Mouse (Mus musculus): ENCODE results near the gene Npas4. TPM values are rescaled to one million over a fixed set of nuclear protein-coding genes. Genes with fewer than 3 reads are reported as not detected.

Npas4 gene
- polyA plus RNA-seq (2015; fragmentation: Nextera tagmentation; extraction: Ambion mirVana) = 0.10 and 0.23 TPM in 2 replicates

DNA sequence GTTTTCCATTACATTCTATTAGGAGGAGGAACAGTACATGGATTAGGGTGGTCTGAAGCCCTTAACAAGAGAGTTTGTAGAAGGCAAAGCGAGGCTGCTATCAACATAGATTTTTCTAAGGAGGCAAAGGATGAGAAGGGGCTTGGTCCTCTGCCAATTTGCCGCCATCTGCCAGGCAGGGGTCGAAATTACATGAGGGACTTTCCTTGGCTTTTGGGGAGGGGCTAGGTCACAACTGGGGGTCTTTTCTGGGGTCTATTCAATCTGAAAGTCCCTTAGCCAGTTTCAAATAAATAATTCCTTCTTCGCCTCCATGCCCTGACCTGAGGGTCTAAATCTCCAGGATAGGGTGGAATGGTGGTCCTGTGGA, at the start of gene Npas4:
TSS of gene Npas4 (minus strand) at position 61 of the 370 bp plus-strand sequence.
- ATAC-seq (replicated peaks; ENCODE audit: insufficient number of reproducible peaks, insufficient read depth, low FRiP score, low read depth) = no peak
- no peaks in the 10 kb centered on the region for H3K36me3 ChIP-seq
- no peak within 1 kb of the TSS; the same call in 1 of the 2 replicates for H3K4me3 ChIP-seq
- H3K9me3 ChIP-seq (replicated peaks) = no peaks in the 10 kb centered on the region
- WGBS = 18% methylated on average over 4 of the region's 4 CpGs
- peak within 1 kb of the TSS; percentile 52 for H3K4me2 ChIP-seq
- no peak within 1 kb of the TSS for H3K9ac ChIP-seq
- H3K27me3 ChIP-seq = peaks cover 31% of the 10 kb centered on the region
- peaks cover 36% of the 10 kb centered on the region for H3K4me1 ChIP-seq (replicated peaks)
- no peak within 1 kb of the TSS for H3K27ac ChIP-seq

DNA sequence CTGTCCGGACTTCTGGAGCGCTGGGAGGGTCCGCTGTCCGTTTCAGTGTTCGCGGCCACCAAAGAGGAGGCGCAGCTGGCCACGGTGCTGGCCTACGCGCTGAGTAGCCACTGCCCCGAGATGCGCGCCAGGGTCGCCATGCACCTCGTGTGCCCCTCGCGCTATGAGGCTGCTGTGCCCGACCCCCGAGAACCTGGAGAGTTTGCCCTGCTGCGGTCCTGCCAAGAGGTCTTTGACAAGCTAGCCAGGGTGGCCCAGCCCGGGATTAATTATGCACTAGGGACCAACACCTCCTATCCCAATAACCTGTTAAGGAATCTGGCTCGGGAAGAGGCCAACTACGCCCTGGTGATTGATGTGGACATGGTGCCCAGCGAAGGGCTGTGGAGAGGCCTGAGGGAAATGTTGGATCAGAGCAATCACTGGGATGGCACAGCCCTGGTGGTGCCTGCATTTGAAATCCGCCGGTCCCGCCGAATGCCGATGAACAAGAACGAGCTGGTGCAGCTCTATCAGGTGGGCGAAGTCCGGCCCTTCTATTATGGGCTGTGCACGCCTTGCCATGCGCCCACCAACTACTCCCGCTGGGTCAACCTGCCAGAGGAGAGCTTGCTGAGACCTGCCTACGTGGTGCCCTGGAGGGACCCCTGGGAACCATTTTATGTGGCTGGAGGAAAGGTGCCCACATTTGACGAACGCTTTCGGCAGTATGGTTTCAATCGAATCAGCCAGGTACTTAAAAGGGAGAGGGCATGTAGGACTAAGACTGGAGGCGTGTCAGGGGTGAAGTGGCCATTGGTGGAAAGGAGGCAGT, 49.4 kb upstream of the Npas4 start:
- H3K4me3 ChIP-seq = peak overlapping the region; percentile 84
- H3K27me3 ChIP-seq = no peaks in the 10 kb centered on the region
- no peak overlapping the region for H3K27ac ChIP-seq
- ATAC-seq (replicated peaks; ENCODE audit: insufficient number of reproducible peaks, insufficient read depth, low FRiP score, low read depth) = 0 out of 2 replicates have a peak, but pooled peaks have one; percentile 1
- no peaks in the 10 kb centered on the region for H3K36me3 ChIP-seq
- WGBS = 14% methylated on average over 41 of the region's 41 CpGs
- no peaks in the 10 kb centered on the region for H3K9me3 ChIP-seq (replicated peaks)
- H3K4me1 ChIP-seq (replicated peaks) = peaks cover 36% of the 10 kb centered on the region
- peak overlapping the region; percentile 94 for H3K9ac ChIP-seq
- H3K4me2 ChIP-seq = peak overlapping the region; percentile 98

DNA sequence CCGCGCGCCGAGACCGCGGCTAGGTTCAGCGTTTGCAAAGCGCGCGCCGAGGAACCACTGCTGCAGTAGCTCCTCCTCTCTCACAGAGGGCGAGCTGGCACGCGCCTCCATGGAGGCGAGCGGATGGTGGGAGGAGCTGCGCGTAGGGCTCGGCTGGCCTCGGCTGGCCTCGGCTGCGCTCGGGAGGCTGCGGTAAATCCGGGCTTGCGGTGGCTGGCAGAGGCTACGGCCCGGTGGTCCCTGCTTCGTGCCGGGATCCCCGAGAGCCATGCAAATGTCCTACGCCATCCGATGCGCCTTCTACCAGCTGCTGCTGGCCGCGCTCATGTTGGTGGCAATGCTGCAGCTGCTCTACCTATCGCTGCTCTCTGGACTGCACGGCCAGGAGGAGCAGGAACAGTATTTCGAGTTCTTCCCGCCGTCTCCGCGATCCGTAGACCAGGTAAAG, 48.6 kb upstream of the Npas4 start, which contains the start of the genes B4gat1 and AC124502.3:
TSS of gene B4gat1 (plus strand) at position 118 of the 448 bp plus-strand sequence.
TSS of gene AC124502.3 (plus strand) at position 183 of the 448 bp plus-strand sequence.
- Histone ChIP-seq H3K27me3 (no peaks in the 10 kb centered on the region), H3K4me2 (peak within 1 kb of the TSS; percentile 98), H3K9ac (peak within 1 kb of the TSS; percentile 94), H3K36me3 (no peaks in the 10 kb centered on the region), H3K4me3 (peak within 1 kb of the TSS; percentile 84), H3K9me3 (replicated peaks) (no peaks in the 10 kb centered on the region), H3K4me1 (replicated peaks) (peaks cover 36% of the 10 kb centered on the region), H3K27ac (peak within 1 kb of the TSS; percentile 77)
- under 1% methylated on average over 42 of the region's 44 CpGs for WGBS
- peak; percentile 90 for ATAC-seq (replicated peaks; ENCODE audit: insufficient number of reproducible peaks, insufficient read depth, low FRiP score, low read depth)

DNA sequence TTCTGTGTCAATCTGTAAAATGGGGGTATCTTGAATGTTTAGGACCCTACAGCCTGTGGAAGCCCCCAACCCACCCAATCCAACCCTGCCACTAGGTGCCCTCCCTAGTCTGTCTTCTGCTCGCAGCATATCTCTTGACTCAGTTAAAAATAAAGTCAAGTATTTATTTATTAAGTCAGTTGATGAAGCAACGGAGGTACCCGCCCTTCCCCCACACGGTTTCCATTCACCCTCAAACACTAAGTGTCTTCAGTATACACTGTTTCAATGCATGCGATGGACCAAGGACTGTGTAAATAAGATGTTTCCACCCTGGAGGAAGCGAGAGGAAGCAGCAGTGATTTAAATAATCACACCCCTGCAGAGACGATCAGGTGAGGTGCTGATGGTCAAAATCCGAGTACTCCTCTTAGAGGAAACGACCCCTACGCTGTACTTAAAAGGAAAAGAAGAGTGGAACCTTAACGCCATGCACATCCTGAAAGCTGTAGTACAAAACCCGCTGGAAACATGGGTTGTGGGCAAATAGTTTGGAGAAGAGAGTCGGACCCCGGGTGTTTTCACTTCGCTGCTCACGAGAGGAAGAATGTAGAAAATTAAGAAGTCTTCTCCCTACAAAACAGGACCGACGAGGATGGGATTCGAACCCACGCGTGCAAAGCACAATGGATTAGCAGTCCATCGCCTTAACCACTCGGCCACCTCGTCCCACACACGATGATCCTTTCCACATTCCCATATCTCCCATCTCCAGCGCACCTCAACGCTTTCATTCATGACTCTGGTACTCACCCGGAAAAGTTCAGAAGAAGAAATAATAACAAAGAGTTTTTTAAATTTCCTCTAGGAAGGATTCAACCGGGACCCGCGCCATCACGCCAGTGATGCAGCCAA, 47.8 kb upstream of the Npas4 start:
- Histone ChIP-seq H3K4me3 (peak overlapping the region; percentile 84), H3K27ac (peak overlapping the region; percentile 77), H3K4me2 (peak overlapping the region; percentile 98), H3K9me3 (replicated peaks) (no peaks in the 10 kb centered on the region), H3K4me1 (replicated peaks) (peaks cover 36% of the 10 kb centered on the region), H3K27me3 (no peaks in the 10 kb centered on the region), H3K36me3 (no peaks in the 10 kb centered on the region), H3K9ac (peak overlapping the region; percentile 94)
- ATAC-seq (replicated peaks; ENCODE audit: insufficient number of reproducible peaks, insufficient read depth, low FRiP score, low read depth) = peak; percentile 24; the same call in 1 of the 2 replicates
- 3% methylated on average over 32 of the region's 32 CpGs for WGBS

DNA sequence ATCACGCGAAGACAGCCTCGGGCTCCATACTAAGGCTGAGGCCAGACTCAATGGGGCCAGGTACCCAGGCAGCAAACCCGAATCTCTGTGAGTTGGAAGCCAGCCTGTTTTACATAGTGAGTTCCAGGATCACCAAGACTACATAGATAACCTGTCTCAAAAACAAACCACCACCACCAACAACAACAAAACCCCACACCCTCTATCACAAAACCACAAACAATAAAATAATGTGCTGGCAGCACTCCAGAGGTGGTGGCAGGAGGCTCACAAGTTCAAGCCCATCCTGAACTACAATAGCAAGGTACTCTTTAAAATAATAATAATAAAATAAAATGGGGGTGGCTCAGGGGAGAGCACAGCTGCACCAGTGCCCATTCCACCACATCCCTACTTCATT, 46.5 kb upstream of the Npas4 start:
- no peak overlapping the region for H3K4me3 ChIP-seq

DNA sequence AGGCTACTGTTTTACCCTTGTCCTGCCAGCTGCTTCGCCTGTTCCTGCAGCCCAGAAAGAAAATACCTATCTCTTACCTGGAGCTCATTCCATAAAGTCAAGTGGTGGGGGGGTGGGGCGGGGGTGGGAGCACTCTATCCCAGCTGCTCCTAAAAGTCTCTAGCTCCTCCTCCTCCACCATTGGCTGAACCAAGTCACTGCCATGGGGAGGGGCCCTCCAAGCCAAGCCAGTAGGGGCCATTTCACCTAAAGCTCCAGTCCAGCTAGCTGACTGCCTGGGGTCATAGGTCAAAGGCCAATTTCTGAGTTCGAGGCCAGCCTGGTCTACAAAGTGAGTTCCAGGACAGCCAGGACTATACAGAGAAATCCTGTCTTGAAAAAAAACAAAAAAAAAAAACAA, 42.6 kb upstream of the Npas4 start:
- H3K27ac ChIP-seq = no peak overlapping the region
- peaks cover 36% of the 10 kb centered on the region; the same call in 1 of the 2 replicates for H3K36me3 ChIP-seq
- H3K9ac ChIP-seq = no peak overlapping the region
- H3K9me3 ChIP-seq (replicated peaks) = no peaks in the 10 kb centered on the region
- H3K27me3 ChIP-seq = no peaks in the 10 kb centered on the region
- WGBS = 72% methylated on average over 3 of the region's 3 CpGs
- H3K4me1 ChIP-seq (replicated peaks) = peaks cover 2% of the 10 kb centered on the region
- no peak overlapping the region for H3K4me3 ChIP-seq
- no peak for ATAC-seq (replicated peaks; ENCODE audit: insufficient number of reproducible peaks, insufficient read depth, low FRiP score, low read depth)
- no peak overlapping the region for H3K4me2 ChIP-seq

More for the DNA sequence above, 46.5 kb upstream of the Npas4 start:
- Histone ChIP-seq H3K9ac (no peak overlapping the region), H3K27ac (no peak overlapping the region), H3K36me3 (0 out of 2 replicates have a peak, but pooled peaks cover under 1% of the 10 kb centered on the region), H3K9me3 (replicated peaks) (no peaks in the 10 kb centered on the region), H3K27me3 (no peaks in the 10 kb centered on the region), H3K4me2 (no peak overlapping the region), H3K4me1 (replicated peaks) (peaks cover 29% of the 10 kb centered on the region)
- no peak for ATAC-seq (replicated peaks; ENCODE audit: insufficient number of reproducible peaks, insufficient read depth, low FRiP score, low read depth)
- 79% methylated on average over 4 of the region's 4 CpGs for WGBS

DNA sequence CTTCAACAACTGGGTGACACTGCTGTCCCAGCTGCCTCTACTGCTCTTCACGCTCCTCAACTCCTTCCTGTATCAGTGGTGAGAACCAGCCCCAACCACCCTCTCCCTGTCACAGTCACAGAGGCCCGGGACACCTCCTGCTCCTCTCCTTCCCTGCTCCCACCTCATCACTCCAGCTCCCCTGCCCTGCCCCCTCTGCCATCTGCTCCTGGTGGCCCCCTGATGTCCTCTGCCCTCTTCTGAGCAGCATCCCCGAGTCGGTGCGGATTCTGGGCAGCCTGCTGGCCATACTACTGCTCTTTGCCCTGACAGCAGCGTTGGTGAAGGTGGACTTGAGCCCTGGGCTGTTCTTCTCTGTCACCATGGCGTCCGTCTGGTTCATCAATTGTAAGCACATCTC, 36.0 kb upstream of the Npas4 start:
- no peak overlapping the region for H3K27ac ChIP-seq
- H3K36me3 ChIP-seq = peaks cover 44% of the 10 kb centered on the region
- peaks cover 9% of the 10 kb centered on the region for H3K4me1 ChIP-seq (replicated peaks)
- WGBS = 85% methylated on average over 8 of the region's 8 CpGs
- ATAC-seq (replicated peaks; ENCODE audit: insufficient number of reproducible peaks, insufficient read depth, low FRiP score, low read depth) = no peak
- no peaks in the 10 kb centered on the region for H3K9me3 ChIP-seq (replicated peaks)
- H3K9ac ChIP-seq = no peak overlapping the region
- no peak overlapping the region for H3K4me2 ChIP-seq
- H3K4me3 ChIP-seq = no peak overlapping the region
- no peaks in the 10 kb centered on the region for H3K27me3 ChIP-seq

DNA sequence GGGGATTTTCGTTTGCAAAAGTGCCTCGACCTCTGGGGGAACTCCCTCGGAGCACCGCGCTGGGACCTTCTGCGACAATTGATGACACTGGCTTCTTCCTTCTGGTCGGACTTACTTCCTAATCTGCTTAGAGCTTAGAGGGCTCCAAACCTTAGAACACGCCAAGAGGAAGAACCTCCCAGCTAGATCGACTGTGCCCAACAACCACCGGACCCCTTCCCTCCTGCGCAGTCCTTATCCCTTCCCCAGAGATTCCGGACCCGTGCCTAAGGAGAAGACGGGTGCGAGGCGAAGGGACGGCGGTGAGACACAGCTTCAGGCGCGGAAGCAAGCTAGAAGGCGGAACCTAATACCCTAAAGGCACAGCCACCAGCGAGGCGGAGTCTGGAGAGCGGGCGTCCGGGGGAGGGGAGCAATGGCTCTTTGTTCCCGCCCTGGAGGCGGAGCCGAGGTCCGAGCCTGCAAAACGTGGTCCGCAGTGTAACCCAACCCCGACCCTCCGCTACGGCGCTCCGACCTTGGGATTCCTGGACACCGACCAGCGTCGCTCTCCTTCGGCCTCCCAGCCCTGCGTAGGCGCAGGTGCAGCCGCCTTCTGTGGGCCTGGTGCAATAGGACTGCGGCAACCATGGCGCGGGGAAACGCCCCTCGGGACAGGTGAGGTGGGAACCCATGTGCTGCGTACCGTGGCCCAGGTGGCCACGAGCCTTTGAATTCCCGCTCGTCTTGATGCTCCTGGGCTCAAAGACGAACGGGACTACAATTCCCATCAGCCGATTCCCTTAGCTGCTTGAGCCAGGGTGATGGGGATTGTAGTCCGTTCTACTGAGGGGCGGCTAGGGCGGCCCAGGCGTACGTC, 33.7 kb upstream of the Npas4 start, which contains the start of gene Slc29a2:
TSS of gene Slc29a2 (plus strand) at position 240 of the 859 bp plus-strand sequence.
- H3K4me3 ChIP-seq = peak within 1 kb of the TSS; percentile 72
- H3K4me1 ChIP-seq (replicated peaks) = peaks cover 9% of the 10 kb centered on the region
- peak; percentile 95 for ATAC-seq (replicated peaks; ENCODE audit: insufficient number of reproducible peaks, insufficient read depth, low FRiP score, low read depth)
- under 1% methylated on average over 62 of the region's 62 CpGs for WGBS
- H3K9ac ChIP-seq = peak within 1 kb of the TSS; percentile 73
- peak within 1 kb of the TSS; percentile 94 for H3K27ac ChIP-seq
- H3K9me3 ChIP-seq (replicated peaks) = no peaks in the 10 kb centered on the region
- H3K27me3 ChIP-seq = no peaks in the 10 kb centered on the region
- H3K36me3 ChIP-seq = peaks cover 22% of the 10 kb centered on the region
- H3K4me2 ChIP-seq = peak within 1 kb of the TSS; percentile 90

DNA sequence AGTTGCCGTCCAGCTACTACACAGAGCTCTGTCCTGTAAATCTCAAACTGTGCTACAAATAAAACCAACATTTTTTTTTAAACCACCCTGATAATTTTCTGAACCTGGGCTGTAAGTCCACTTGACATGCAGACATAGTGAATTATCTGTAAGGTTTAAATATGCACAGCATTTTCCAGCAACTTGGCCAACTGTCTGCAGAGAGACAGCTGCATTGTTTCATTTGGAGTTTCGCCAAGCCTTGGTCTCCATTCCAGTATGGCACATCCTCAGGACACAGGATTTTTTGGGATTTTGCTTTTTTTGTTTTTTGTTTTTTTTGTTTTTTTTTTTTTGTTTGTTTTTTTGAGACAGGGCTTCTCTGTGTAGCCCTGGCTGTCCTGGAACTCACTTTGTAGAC, 31.3 kb upstream of the Npas4 start:
- Histone ChIP-seq H3K27me3 (no peaks in the 10 kb centered on the region), H3K4me2 (no peak overlapping the region), H3K9me3 (replicated peaks) (no peaks in the 10 kb centered on the region), H3K4me3 (no peak overlapping the region), H3K27ac (no peak overlapping the region), H3K36me3 (no peaks in the 10 kb centered on the region), H3K9ac (no peak overlapping the region), H3K4me1 (replicated peaks) (peaks cover 15% of the 10 kb centered on the region)
- WGBS = 77% methylated on average over 2 of the region's 2 CpGs
- no peak for ATAC-seq (replicated peaks; ENCODE audit: insufficient number of reproducible peaks, insufficient read depth, low FRiP score, low read depth)

DNA sequence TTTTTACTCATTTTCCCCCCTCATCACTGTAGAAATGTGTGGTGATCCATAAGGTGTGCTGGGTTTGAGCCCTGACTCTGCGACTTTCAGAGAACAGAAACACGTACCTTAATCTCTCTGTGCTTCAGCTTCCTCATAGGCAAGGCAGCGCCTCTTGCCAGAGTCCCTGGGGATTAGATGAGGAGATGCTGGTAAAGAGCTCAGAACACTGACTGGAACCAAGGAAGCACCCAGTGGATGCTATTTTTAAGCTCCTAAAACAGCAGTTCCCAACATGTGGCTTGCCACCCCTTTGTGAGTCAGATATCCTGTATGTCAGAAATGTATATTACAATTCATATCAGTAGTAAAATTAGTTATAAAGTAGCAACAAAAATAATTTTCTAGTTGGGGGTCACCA, 28.1 kb upstream of the Npas4 start:
- peaks cover 22% of the 10 kb centered on the region for H3K4me1 ChIP-seq (replicated peaks)
- H3K27ac ChIP-seq = no peak overlapping the region
- H3K4me3 ChIP-seq = no peak overlapping the region
- H3K9me3 ChIP-seq (replicated peaks) = no peaks in the 10 kb centered on the region
- H3K27me3 ChIP-seq = no peaks in the 10 kb centered on the region
- H3K4me2 ChIP-seq = no peak overlapping the region
- no peak for ATAC-seq (replicated peaks; ENCODE audit: insufficient number of reproducible peaks, insufficient read depth, low FRiP score, low read depth)
- no peak overlapping the region for H3K9ac ChIP-seq
- no peaks in the 10 kb centered on the region for H3K36me3 ChIP-seq
- WGBS = 79% methylated on average over 3 of the region's 3 CpGs

All from heart, embryonic 15.5 days (tissue).